Mouse (Mus musculus) midbrain, embryonic 12.5 days (tissue): ENCODE data around the gene Wdr61. TPM values are rescaled to one million over a fixed set of nuclear protein-coding genes. Genes with fewer than 3 reads are reported as not detected.
"Not testable (repeated sequence)": the region's sequence is repeated elsewhere in the genome, so short reads cannot be mapped to it uniquely, and the experiment has no call there.

ENCODE experiments used
- ATAC-seq: fragments of 200-750 bp; cut with Nextera tagmentation; 2 replicates; pipeline ENCODE4 v1.8.0; 2017; ENCODE audit warnings: low read depth, moderate TSS enrichment, moderate library complexity; ENCODE audit not compliant: low FRiP score
- H3K27ac ChIP-seq: fragments of 300-500 bp; sonication (generic); replicated peaks from 2 replicates; pipeline ENCODE4 v1.5.1; 2016; ENCODE audit warnings: mild to moderate bottlenecking
- H3K27me3 ChIP-seq: fragments of 300-500 bp; sonication (generic); 2 replicates; pipeline ENCODE4 v1.6.1; 2016; ENCODE audit warnings: mild to moderate bottlenecking
- H3K36me3 ChIP-seq: fragments of 300-500 bp; sonication (generic); 2 replicates; pipeline ENCODE4 v1.6.1; 2016
- H3K4me1 ChIP-seq: fragments of 300-500 bp; sonication (generic); 2 replicates; pipeline ENCODE4 v1.6.1; 2016
- H3K4me2 ChIP-seq: fragments of 300-500 bp; sonication (generic); replicated peaks from 2 replicates; pipeline ENCODE4 v1.6.1; 2016; ENCODE audit warnings: mild to moderate bottlenecking, moderate library complexity
- H3K4me3 ChIP-seq: fragments of 300-500 bp; sonication (generic); 2 replicates; pipeline ENCODE4 v1.5.1; 2016; ENCODE audit warnings: mild to moderate bottlenecking
- H3K9ac ChIP-seq: fragments of 300-500 bp; sonication (generic); replicated peaks from 2 replicates; pipeline ENCODE4 v1.6.1; 2016; ENCODE audit warnings: mild to moderate bottlenecking, moderate library complexity
- H3K9me3 ChIP-seq: fragments of 300-500 bp; sonication (generic); 2 replicates; pipeline ENCODE4 v1.6.1; 2016; ENCODE audit warnings: mild to moderate bottlenecking
- WGBS: fragments of 180-500 bp; shearing (Covaris S2); methylation state at CpG from one replicate; pipeline ENCODE4 v1.1.7; 2016; 5-methylcytosine and 5-hydroxymethylcytosine counted together
- polyA plus RNA-seq: library from polyadenylated mRNA; unstranded; fragments of >200 nt; fragmentation: Nextera tagmentation; extraction: Ambion mirVana; gene quantifications from 2 replicates; pipeline ENCODE4 v1.2.1, GENCODE M21; 2016

Gene Wdr61
- polyA plus RNA-seq, 1 experiment from 2014 or later: 128 TPM

DNA sequence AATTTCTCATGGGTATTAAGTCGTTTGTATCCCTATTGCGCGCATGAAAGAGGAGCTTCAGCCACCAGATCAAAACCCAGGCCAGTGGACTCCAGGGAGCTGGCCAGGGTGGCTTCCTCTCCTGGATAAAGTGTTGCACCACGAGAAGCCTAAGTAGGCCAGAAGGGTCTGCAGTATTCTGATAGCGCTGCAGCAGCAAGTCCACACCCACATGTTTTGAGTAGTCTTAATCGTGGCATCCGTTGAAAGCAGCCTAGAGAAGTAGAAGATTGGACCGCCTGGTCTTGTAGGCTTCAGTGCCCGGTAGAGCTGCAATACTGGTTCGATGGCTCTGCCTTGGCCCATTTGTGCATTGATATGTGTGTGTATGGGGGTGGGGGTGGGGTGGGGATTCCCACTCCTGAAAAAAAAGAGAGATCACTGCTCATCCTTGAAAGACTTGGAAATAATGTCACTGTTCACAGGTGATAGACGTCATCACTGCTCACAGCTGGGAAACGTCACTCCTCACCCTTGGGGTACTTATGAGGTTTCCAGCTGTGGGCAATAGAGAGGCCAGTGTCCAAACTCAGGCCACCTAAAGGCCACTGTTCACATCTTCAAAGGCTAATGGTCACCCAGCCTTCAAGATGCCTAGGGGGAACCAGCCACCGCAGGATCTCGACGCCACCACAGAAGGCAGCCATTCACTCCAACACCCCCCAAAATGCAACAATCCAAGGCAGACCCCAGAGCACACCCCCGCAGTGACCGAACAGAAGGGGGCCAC lies 35.8 kb downstream of the Wdr61 start, which contains the start of gene Dnaja4:
Gene Dnaja4, plus strand, starts transcription at position 556 of the 769 bp plus-strand sequence.
- peak; percentile 44 for ATAC-seq
- 66% methylated on average over 17 of the region's 17 CpGs for WGBS
- peak within 1 kb of the TSS; percentile 60 for H3K9ac ChIP-seq
- H3K36me3 ChIP-seq: no peaks in the 10 kb centered on the region
- peak within 1 kb of the TSS; percentile 69 for H3K4me3 ChIP-seq
- peak within 1 kb of the TSS; percentile 87 for H3K4me2 ChIP-seq
- peaks cover 63% of the 10 kb centered on the region for H3K27me3 ChIP-seq
- H3K4me1 ChIP-seq: peaks cover 12% of the 10 kb centered on the region; the same call in 1 of the 2 replicates
- no peak within 1 kb of the TSS for H3K27ac ChIP-seq
- no peaks in the 10 kb centered on the region for H3K9me3 ChIP-seq

- not testable (repeated sequence) for ATAC-seq, H3K36me3 ChIP-seq, H3K9ac ChIP-seq, H3K4me1 ChIP-seq, H3K9me3 ChIP-seq, H3K27ac ChIP-seq
- H3K4me3 ChIP-seq: peak overlapping the region; percentile 35
- 5% methylated on average over 31 of the region's 31 CpGs for WGBS
- peak overlapping the region; percentile 57 for H3K4me2 ChIP-seq
- H3K27me3 ChIP-seq: peaks cover 19% of the 10 kb centered on the region
Observed at GRCm38 (mm10) chr9:54691241-54691805, 43.0 kb downstream of the Wdr61 start.

DNA sequence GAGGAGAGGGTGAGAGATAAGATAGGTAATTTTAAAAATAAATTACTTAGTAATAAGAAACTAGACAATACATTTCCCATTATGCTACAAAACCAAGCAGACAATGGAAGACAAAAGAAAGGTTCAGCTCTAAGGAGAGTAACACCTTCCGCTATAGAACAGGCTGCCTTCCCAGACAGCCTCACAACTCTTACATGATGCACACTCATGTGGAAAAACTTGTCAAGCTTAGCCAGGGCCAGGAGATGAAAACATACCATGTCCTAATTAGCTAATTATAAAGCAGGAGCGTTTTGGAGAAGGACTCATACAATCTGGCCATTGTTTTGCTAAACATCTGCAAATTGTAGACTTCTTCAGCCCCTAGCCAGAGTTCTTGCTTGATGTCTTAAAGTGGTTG lies 43.6 kb downstream of the Wdr61 start:
- WGBS: 87% methylated on average over 2 of the region's 2 CpGs
- not testable (repeated sequence) for H3K4me3 ChIP-seq, H3K4me2 ChIP-seq, H3K9me3 ChIP-seq, H3K27ac ChIP-seq, ATAC-seq, H3K9ac ChIP-seq, H3K4me1 ChIP-seq, H3K36me3 ChIP-seq
- peaks cover 14% of the 10 kb centered on the region for H3K27me3 ChIP-seq

GRCm38 (mm10) chr9:54689446-54689845 lies 44.9 kb downstream of the Wdr61 start:
- Histone ChIP-seq H3K27me3 (peaks cover 10% of the 10 kb centered on the region), H3K9ac (no peak overlapping the region), H3K27ac (no peak overlapping the region), H3K36me3 (no peaks in the 10 kb centered on the region), H3K9me3 (no peaks in the 10 kb centered on the region), H3K4me1 (0 out of 2 replicates have a peak, but pooled peaks cover 4% of the 10 kb centered on the region), H3K4me3 (no peak overlapping the region), H3K4me2 (no peak overlapping the region)
- 80% methylated on average over 8 of the region's 8 CpGs for WGBS
- ATAC-seq: no peak

DNA sequence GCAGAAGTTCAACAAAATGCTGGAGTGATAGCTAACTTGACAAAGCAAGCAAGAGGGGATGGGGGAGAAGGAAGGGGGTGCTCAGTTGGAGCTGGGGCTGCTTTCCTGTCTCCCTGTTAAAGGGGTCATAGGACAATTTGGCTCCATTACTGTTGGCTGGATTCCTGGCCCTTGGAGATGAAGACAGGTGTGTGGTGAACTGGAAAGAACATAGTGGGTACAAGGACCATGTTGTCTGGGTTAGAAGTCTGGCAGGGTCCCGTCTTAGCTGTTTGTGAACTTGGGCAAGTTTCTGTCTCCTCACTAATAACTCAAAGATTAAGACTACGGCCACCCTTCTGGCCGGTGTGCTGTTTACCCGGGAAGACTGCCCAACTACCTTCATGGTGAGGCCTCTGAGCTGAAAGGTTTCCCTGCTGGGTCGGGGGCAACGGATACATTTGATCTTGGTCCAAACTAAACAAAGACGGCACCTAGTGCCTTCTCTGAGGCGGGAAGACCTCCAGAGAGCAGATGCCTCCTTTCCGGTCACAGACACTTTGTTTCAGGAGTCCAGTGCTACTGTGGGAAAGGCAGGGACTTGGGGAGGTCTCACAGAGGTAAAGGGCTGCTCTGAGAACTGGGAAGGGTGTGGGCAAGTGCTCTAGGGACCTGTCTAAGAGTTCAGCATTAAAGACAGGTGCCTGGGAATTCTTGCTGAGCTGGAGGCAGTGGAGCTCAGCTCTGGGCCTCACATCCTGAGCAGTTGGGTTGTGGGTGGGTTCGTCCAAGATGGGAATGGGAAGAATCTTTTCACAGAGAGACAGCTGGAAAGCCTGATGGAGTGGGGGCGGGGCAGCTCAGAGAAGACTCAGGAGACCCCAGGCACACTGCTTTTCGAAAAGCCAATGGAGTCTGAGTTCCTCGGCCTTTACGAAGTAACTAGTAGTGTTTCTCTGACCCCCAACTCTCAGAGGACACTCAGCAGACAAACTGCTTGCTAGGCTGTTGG lies 46.8 kb downstream of the Wdr61 start:
- 0 out of 2 replicates have a peak, but pooled peaks cover 4% of the 10 kb centered on the region for H3K4me1 ChIP-seq
- ATAC-seq: no peak
- peaks cover 10% of the 10 kb centered on the region for H3K27me3 ChIP-seq
- H3K4me3 ChIP-seq: no peak overlapping the region
- H3K4me2 ChIP-seq: no peak overlapping the region
- no peak overlapping the region for H3K9ac ChIP-seq
- H3K36me3 ChIP-seq: no peaks in the 10 kb centered on the region
- 64% methylated on average over 14 of the region's 14 CpGs for WGBS
- H3K27ac ChIP-seq: no peak overlapping the region
- H3K9me3 ChIP-seq: no peaks in the 10 kb centered on the region

DNA sequence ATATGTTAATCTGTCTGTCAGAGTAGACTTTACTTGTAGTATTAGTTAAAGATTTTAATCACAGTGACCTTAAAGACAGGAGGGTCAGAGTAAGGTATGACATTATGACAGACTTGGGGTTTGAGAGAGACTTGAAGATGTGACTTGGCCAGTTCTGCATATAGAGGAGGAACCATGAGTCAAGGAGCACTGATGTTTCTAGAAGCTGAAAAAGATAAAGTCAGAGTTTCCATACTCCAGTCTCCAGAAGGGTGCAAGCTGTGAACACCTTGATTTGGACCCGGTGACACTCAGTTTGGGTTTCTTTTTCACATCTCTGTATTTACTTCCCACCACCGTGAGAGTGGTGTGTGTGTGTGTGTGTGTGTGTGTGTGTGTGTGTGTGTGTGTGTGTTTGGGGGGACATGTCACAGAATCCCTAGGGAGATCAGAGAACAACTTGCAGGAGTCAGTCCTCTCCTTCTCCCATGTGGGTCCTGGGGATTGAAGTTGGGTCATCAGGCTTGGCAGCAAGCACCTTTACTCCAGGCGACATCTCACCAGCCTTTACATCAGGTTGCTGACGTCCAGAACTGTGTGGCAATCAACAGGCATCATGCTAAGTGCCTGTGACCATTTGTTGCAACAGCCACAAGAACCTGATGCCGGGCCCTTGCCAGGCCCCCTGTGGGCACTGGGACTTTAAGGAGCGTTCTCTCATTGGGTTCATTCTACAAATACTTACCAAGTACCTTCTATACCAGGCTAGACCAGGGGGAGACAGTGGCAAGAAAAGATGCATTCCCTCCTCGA lies 50.3 kb downstream of the Wdr61 start:
- no peaks in the 10 kb centered on the region for H3K27me3 ChIP-seq
- ATAC-seq: no peak
- H3K9ac ChIP-seq: no peak overlapping the region
- 69% methylated on average over 7 of the region's 7 CpGs for WGBS
- no peak overlapping the region for H3K27ac ChIP-seq
- no peaks in the 10 kb centered on the region for H3K9me3 ChIP-seq
- no peaks in the 10 kb centered on the region for H3K4me1 ChIP-seq
- H3K4me3 ChIP-seq: no peak overlapping the region
- H3K4me2 ChIP-seq: no peak overlapping the region
- H3K36me3 ChIP-seq: no peaks in the 10 kb centered on the region

GRCm38 (mm10) chr9:54682846-54683245 lies 51.5 kb downstream of the Wdr61 start:
- no peak for ATAC-seq
- no peaks in the 10 kb centered on the region for H3K36me3 ChIP-seq
- no peaks in the 10 kb centered on the region for H3K4me1 ChIP-seq
- no peak overlapping the region for H3K27ac ChIP-seq
- 76% methylated on average over 2 of the region's 4 CpGs for WGBS
- H3K27me3 ChIP-seq: no peaks in the 10 kb centered on the region
- H3K9me3 ChIP-seq: no peaks in the 10 kb centered on the region
- no peak overlapping the region for H3K4me2 ChIP-seq
- H3K4me3 ChIP-seq: no peak overlapping the region
- no peak overlapping the region for H3K9ac ChIP-seq

DNA sequence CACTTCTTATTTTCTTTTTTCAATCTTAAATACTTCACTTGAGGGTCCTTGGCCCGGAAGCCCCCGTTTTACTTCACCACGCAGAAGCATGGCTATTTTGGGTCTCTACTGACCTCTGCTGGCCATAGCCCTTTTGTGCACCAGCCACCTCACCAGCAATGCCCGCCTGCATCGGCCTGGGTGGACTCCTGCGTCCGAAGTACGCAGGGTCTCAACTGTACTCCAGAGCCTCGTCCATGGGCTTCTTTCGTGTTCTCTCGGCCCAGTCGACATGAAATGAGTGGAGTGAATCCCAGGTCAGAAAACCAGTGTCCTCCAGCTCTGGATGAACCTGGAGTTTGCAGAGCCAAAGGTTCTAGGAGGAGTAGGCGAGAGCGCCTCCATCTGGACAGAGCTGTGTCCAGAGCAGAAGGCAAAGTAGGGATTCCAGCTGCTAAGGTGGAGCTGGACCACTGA lies 57.8 kb downstream of the Wdr61 start:
- WGBS: 1% methylated on average over 14 of the region's 14 CpGs
- Histone ChIP-seq H3K36me3 (no peaks in the 10 kb centered on the region), H3K27ac (no peak overlapping the region), H3K9me3 (no peaks in the 10 kb centered on the region), H3K27me3 (no peaks in the 10 kb centered on the region; the same call in 1 of the 2 replicates), H3K9ac (peak overlapping the region; percentile 51), H3K4me1 (no peaks in the 10 kb centered on the region), H3K4me3 (peak overlapping the region; percentile 36), H3K4me2 (peak overlapping the region; percentile 60)
- ATAC-seq: peak; percentile 63; the same call in 1 of the 2 replicates

DNA sequence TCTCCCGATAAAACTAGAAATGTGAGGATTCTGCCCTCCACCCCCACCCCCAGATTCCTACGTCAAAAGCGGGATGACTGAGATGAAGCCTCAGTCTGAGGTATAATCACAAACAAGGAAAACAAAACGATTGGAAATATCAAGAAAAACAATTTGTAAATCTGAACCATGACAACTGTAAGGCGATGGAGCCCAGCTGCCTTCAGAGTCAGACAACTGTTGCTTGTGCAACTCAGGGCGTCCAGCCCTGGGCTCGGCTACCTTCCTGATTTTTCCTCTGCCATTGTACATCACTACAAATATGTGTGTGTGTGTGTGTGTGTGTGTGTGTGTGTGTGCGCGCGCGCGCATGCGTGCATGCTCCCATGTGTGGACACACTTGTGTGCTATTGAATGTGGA lies 60.4 kb downstream of the Wdr61 start:
- no peaks in the 10 kb centered on the region for H3K9me3 ChIP-seq
- no peak overlapping the region for H3K9ac ChIP-seq
- H3K4me3 ChIP-seq: no peak overlapping the region
- H3K4me1 ChIP-seq: no peaks in the 10 kb centered on the region
- no peaks in the 10 kb centered on the region for H3K36me3 ChIP-seq
- no peak for ATAC-seq
- no peak overlapping the region for H3K27ac ChIP-seq
- no peak overlapping the region for H3K4me2 ChIP-seq
- H3K27me3 ChIP-seq: no peaks in the 10 kb centered on the region; the same call in 1 of the 2 replicates
- WGBS: 88% methylated on average over 13 of the region's 13 CpGs

GRCm38 (mm10) chr9:54671962-54672361 lies 62.4 kb downstream of the Wdr61 start:
- ATAC-seq: no peak
- no peaks in the 10 kb centered on the region for H3K4me1 ChIP-seq
- H3K36me3 ChIP-seq: no peaks in the 10 kb centered on the region
- 76% methylated on average over 3 of the region's 3 CpGs for WGBS
- H3K9me3 ChIP-seq: no peaks in the 10 kb centered on the region
- H3K9ac ChIP-seq: no peak overlapping the region
- no peak overlapping the region for H3K4me3 ChIP-seq
- no peaks in the 10 kb centered on the region for H3K27me3 ChIP-seq
- no peak overlapping the region for H3K27ac ChIP-seq
- H3K4me2 ChIP-seq: no peak overlapping the region

GRCm38 (mm10) chr9:54668455-54668854 lies 65.9 kb downstream of the Wdr61 start:
- Histone ChIP-seq H3K27ac (no peak overlapping the region), H3K4me2 (no peak overlapping the region), H3K4me1 (no peaks in the 10 kb centered on the region), H3K4me3 (no peak overlapping the region), H3K36me3 (no peaks in the 10 kb centered on the region), H3K9ac (no peak overlapping the region), H3K9me3 (no peaks in the 10 kb centered on the region), H3K27me3 (no peaks in the 10 kb centered on the region)
- 68% methylated on average over 4 of the region's 4 CpGs for WGBS
- no peak for ATAC-seq
